Mouse (Mus musculus): ENCODE measurements at regions not wholly inside any gene's neighbourhood (a gene's known extent, or its start where the extent isn't known, plus 50 kb on each side); places are given as distances from the start of the nearest gene placed in this dataset.

DNA sequence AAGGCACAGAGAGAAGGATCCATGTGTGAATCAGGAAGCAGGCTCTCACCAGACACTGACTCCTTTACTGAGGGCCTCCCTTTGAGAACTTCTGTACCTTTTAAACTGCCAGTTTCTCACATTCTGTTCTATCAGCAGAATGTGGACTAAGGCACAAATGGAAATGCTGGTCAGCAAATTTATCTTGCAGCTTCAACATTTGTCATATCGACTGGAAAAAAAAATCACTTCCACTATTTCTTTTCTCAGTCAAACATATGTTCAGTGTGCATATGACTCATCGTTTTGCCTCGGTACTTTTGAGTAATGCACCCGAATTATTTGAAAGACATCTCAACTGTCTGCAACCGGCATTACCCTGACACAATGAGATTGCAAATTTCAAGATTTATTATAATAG, 101.4 kb upstream of the Sphkap start:
- DNase-seq (ENCODE audit: low spot score in 2 of 2) = no peak

DNA sequence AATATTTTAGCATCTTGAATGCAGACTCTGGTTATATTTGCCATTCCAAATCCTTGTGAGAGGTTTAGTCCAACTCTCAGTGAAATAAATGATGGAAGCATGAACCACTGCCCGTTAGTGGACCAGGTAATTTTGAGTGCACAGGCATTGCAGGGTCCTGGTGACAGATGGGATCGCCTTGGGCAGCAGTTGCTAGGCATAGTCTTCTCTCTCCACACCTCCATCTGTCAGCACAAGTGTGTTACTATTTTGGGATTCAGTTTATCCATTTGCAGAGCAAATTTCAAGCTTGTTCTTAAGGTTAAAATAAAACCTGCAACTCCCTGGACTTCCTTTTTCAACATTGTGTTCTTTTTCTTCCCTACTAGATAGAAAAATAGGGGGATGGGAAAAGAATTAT, 97.4 kb upstream of the Sphkap start:
- no peak for DNase-seq (ENCODE audit: low spot score in 2 of 2)

DNA sequence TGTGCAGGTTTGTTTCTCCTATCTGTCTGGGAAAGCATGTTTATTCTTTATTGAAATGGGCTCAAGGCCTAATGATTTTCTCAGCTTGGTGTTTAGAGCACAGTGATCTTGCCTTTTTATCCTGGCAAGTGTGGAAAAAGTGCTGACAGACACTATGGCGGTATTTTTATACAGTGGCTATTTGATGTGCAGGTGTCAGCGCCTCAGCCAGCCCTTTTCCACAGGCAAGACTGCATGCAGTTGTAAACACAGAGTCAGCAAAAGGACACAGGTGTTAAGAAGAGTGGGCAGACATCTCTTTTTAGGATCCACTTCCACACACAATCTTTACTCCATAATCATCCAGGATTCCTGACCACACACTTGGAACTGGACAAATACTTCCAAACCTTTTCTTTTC, 88.9 kb upstream of the Sphkap start:
- no peak for DNase-seq (ENCODE audit: low spot score in 2 of 2)

DNA sequence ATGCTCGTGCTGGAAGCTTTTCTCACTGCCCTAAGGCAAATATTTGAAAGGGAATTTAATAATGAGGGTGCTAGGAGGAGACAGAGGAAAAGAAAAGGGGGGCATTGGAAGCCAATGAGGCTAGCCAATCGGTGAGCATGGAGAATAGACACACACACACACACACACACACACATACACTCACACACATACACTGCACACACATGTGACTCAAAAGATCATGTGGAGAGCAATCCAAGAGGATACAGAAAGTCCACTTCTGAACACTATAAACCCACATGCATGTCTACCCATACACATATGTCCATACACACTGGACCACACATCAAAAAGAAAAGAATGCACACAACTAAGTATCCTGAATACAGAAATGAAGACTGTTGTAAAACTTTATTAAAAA, 88.4 kb upstream of the Sphkap start:
- DNase-seq (ENCODE audit: low spot score in 2 of 2) = no peak

DNA sequence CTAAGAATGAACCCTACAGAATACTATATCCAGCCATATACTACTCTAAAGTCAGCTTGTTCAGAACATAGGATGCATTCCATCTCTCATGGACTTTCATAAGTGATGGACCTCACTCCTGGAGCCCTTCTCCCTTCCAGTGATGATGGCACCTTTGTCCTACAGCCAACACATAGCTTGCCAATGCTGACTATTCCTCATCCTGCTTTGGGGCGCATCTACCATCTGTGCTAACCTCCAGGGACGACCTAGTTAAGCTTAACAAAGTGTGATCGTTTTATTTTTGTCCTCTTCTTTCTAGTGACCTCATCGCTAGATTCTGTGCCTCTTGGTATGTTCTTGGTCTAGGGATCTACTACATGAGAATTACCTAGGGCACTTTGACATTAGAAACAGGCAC, 87.0 kb upstream of the Sphkap start:
- DNase-seq (ENCODE audit: low spot score in 2 of 2) = no peak

DNA sequence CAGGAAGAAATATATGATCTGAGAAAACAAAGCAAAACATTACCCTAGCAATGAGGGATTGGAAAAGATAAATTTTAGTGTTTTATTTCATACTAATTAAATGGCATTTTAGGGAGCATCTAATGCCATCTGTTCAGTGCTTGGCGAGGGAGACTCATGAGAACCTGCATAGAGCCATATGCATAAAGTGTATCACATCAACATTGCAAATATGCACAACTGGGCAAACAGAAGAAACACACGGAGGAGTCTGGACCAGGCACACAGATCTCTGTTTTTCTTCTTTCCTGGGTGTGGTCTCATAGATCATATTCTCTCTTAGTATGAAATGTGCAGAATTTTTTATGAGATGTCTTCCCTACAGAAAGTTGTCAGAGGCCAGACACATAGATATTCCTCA, 71.1 kb upstream of the Sphkap start:
- DNase-seq (ENCODE audit: low spot score in 2 of 2) = no peak
